Mouse (Mus musculus) megakaryocyte, embryonic 14.5 days (primary cell): ENCODE results near the gene Helb.

Source experiments
- FLI1 ChIP-seq: IDR thresholded peaks from 2 replicates; pipeline ENCODE4 v1.6.1; 2012; ENCODE audit warnings: low read length, inconsistent platforms, mixed read lengths
- GATA1 ChIP-seq: IDR thresholded peaks from 3 replicates; pipeline ENCODE4 v1.6.1; 2012; ENCODE audit warnings: mixed read lengths, low read length, inconsistent platforms, borderline replicate concordance

GRCm38 (mm10) chr10:120095136-120095535, 17.7 kb downstream of the Helb start:
- TF ChIP-seq GATA1 (no peak), FLI1 (no peak)
